Mouse (Mus musculus) spleen, postnatal 4 days (tissue): ENCODE data around the gene Gm10643.

Experiments used
- DNase-seq, 2 experiments: peaks; one replicate each; pipeline ENCODE4 v3.0.0; 2022; ENCODE audit warnings: low spot score in 2 of 2

Gene Gm10643

DNA sequence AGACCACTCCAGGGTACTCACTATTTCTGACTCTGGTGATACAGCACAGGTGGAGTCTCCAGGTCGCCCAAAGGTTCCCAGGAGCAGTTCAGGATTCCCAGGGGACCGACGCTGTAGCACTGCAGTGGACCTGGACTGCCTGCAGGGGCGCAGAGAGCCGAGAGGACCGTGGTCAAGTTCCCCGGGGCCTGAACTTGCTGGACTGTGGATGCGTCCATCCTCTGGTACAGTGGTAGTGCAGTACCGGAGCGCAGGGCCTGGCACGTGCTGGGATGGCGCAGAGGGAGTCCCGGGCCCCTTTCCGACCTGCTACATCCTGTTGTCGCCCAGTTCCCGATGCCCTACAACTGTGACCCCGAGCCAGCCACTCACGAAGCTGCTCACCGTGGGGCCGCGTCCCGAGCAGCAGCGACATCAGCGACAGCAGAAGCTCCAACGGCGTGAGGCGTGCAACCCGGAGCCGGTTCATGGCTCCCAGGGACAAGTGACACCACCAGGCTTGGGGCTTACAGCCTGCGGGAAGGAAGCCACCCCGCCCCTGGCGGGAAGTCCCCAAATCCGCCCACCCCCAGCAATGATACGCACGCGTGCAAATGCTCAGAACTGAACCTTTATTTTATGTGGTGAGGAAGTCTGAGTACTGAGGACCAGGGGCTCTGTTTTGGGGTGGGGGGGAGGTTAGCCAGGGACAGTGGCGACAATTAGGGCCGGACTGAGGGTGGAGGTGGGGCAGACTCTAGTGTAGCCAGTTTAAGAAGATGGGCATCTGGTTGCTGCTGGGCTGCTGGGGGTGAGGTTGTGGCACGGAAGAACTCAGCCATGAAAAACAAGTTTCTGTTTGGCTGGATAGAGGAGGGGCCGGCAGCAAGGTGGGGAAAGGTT, 22.6 kb downstream of the Gm10643 start, which contains the start of gene Il27ra:
Gene Il27ra (minus strand): TSS at position 524 of the 882 bp plus-strand sequence.
- peak; percentile 49 to 78 for DNase-seq

DNA sequence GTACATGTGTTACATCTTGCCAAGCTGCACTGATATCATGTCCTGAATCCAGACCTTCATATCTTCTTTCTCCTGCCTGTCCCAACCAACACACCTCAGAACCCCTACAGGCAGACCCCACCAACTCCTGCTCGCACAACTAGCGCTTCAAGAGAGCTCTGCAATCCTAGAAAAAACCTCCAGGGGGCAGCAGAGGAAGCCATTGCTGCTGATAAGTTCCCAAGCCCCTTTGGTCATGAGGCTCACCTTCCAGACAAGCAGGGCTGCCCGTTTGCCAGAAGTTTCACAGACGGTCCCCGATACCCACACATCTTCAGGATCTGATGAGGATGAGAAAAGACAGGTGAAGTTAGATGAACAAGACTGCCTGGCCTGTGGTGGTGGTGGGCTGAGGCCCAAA, 25.9 kb downstream of the Gm10643 start:
- peak; percentile 69 to 87 for DNase-seq

DNA sequence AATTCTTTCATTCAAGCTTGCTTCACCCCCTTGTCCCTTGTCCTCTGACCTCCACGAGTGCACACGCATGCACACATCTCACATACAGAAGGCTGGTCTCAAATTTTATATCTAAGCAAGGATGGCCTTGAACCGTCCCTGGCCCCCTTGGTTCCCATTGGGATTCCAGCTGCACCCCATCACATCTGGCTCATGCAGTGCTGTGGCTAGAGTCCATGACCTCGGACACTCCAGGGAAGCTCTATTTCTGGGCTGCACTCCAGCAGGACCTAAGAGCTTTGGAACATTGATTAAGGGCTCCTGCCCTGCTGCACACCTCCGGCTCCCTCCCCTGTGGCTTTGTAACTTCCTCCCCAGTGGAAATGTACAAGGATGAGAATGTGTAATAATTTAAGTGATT, 26.9 kb downstream of the Gm10643 start:
- no peak for DNase-seq

DNA sequence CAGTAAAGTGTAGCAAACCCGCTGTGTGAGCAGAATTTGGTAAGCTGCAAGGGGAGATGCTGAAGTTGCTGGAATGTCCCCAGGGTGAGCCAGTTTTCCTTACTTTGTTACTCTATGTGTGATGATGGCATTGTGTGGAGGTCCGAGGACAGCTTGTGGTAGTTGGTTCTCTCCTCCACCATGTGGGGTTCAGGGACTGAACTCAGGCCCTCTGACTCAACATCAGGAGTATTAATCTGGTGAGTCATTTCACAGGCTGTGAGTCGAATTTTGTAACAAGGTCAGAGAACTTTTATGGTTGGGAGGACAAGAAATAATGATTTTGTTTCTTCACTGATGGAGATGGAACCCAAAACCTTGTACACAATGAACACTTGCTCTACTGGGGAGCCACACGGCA, 32.2 kb downstream of the Gm10643 start:
- DNase-seq: no peak

DNA sequence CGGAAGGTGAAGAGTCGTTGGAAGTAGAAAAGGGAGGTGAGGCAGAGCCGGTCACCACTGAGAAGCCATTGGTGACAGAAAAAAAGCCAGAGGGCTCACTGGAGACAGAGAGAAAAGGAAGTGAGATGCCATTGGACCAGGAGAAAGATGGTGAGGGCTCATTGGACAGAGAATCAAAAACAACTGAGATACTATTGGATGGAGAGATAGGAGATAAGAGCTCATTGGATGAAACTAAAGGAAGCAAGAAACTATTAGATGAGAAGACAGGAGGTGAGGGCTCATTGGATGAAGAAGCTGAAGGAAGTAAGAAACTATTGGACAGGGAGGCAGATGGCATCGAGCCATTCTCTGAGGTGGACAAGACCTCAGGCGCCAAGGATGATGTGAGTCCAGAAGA, 35.7 kb downstream of the Gm10643 start:
- no peak for DNase-seq

DNA sequence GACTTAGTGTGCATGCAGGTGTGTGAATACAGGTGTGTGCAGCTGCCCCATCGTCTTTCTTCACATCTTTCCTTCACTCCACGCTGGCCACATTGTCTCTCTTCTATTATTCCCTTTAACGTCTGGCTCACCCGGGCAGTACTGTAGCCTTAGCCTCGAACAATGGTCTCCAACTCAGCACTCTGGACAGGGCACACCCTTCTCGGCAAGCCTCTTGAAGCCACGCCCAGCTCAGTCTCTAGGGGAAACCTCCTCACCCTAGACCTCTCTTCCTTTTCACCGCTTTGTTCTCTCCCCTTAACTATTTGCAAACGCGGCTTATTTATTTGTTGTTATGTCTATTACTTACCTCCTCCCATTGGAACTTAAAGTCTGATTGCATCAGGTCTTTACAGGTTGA, 37.5 kb downstream of the Gm10643 start:
- peak in 1 of 2 experiments; percentile 40 for DNase-seq

DNA sequence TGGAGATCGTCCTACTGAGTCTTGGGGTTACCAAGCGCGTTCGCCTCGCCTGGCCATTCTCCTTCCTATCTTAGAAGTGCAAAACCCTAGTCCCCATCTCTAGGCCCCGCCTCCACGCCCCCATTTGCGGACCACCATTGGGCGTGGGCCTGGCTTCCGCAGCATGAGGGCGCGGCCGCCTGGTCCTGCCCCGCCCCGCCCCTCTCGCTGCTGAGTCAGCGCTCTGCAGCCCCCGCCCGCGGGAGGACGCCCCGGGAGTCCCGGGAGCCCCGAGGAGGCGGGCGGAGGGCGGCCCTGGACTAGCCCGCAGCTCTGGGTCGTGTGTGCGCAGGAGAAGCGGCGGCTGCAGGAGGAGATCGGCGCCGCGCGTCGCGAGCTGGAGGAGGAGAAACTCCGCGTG, 39.1 kb downstream of the Gm10643 start:
- DNase-seq: peak; percentile 42 to 72

DNA sequence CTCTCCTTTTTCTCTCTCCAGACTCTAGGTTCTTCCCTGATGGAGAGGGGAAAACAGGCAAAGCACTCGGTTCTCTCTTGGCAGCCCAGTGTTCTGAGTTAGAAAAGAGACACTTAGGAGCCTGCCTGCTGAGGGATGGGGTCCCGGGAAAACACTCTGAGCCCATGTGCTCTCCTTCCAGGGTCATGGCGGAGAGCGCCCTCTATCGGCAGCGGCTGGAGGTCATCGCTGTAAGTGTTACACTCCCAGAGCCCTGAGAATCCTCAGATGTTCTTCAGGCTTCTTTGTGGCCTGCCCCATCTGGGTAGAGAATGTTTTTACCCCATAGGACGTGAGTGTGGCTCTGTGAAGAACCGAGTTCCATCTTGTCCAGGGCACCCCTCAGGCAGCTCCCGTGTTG, 40.8 kb downstream of the Gm10643 start:
- peak; percentile 54 to 88 for DNase-seq

DNA sequence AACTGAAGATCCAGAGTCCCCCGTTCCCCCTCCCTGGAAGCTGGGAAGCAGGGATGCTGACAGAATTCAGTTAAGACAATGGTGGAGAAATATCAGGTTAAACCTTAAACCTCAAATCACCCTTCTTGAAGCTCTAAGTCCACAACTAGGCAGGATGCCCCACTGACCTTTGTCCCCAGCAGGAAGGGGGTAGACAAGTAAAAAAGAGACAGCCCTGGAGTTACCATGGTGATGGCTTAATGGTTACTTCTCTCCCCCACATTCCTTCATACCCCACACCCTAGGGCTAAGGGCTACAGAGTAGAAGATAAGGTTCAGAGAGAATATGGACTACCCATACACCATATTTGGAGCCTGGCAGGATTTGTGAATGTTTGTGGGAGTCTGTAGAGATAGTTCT, 41.3 kb downstream of the Gm10643 start:
- no peak for DNase-seq

DNA sequence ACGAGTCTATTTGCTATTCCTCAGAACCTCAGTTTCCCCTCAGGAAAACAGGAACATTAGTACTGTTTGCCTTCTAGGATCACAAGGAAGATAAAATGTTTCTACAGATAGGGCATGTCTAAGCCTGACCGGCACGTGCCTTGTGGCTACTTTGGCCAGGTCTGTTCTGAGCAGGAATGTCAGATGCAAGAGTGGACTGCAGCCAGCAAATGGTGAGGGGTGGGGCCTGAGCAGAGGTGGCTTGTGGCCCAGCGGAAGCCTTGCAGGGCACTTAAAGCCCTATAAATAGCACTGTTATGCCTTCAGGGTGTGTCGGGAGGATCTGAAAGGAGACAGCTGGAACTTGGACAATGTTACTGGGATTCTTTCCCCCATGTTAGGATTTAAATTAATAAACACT, 41.9 kb downstream of the Gm10643 start:
- DNase-seq: no peak

DNA sequence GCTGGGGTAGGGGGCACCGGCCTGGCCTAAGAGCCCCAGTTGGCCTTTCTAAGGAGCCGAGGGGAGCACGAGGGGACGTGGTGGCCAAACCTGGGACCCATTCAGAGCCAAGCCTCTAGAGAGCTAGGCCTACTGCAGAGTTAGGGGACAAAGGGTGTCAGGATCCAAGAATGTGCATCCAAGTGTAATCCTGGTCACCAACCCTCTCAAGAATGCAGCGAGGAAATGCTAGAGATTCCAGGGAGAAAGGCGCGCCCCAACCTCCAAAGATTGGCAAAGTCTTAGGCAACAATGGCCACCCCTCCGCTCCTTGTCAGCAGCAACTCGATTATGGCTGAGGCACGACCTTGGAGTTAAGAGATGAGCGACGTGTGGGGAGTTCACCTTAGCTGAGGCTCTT, 43.4 kb downstream of the Gm10643 start:
- DNase-seq: no peak

DNA sequence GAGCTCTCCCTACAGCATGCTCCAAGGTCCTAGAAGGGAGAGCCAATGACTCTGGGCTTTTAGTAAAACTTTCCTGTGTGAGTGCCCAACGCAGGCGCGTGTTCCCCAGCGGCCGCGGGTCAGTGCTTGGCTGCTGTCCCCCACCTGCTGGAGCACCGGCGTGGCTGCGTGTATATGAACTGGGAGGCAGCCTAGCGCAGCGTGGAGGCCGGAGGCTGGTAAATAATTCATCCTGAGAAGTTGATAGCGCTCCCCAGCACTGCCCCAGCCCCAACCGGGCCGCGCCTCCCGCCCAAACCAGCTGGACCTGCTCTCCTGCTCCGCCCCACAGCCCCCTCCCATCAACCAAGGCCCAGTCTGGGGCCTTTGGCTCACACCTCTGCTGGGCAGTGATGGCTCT, 43.8 kb downstream of the Gm10643 start, which contains the start of gene Palm3:
Gene Palm3 (plus strand): TSS at position 376 of the 400 bp plus-strand sequence.
- DNase-seq: no peak

DNA sequence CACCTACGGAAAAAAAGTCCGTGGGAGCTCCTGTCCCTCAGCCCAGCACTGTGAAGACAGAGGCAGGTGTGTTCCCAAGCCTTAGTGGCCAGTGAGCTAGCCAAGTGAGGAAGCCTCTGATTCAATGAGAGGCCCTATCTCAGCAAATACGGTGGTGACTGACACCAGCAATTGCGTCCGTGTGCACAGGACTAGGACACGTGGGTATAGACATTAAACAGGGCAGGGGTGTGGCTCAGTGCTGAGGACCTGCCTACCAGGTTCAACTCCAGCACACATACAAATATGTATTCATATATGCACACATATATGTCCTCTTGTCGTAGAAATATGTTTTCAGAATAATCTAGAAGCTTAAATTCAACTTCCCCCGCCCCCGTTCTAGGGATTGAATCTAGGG, 45.2 kb downstream of the Gm10643 start:
- DNase-seq: no peak

DNA sequence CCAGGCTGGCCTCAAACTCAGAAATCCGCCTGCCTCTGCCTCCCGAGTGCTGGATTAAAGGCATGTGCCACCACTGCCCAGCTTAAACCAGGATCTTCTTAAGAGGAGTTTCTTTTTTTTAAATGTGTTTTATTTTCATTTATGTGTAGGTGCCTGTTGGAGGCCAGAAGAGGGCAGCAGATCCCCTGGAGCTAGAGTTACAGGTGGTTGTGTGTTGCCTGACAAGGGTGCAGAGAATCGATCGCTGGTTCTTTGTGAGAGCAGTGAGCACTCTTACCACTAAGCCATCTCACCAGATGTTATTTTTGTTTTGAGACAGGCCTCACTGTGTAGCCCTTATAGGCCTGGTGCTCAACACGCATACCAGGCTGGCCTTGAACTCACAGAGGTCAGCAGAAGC, 49.1 kb downstream of the Gm10643 start:
- no peak for DNase-seq
